Mouse (Mus musculus): ENCODE measurements around the gene Gbp3.
A peak's percentile ranks its signal among the peaks of the same experiment; 100 is the strongest.
"Not testable (repeated sequence)": the region's sequence is repeated elsewhere in the genome, so short reads cannot be mapped to it uniquely, and the experiment has no call there.

The Gbp3 gene

GRCm38 (mm10) chr3:142559632-142560228 lies at the start of gene Gbp3:
Gene Gbp3, plus strand, starts transcription at chr3:142560026.
- DNase-seq: no peak

GRCm38 (mm10) chr3:142528116-142528515 lies 31.7 kb upstream of the Gbp3 start:
- DNase-seq: no peak

- no peak for DNase-seq
Observed at GRCm38 (mm10) chr3:142529597-142529996, 30.2 kb upstream of the Gbp3 start.

GRCm38 (mm10) chr3:142530087-142530953 lies 29.5 kb upstream of the Gbp3 start, which contains the start of gene Gbp7:
Gene Gbp7, plus strand, starts transcription at chr3:142530342.
- peak; percentile 33 for DNase-seq

GRCm38 (mm10) chr3:142531595-142531994 lies 28.2 kb upstream of the Gbp3 start:
- DNase-seq: no peak

GRCm38 (mm10) chr3:142533185-142533584 lies 26.6 kb upstream of the Gbp3 start:
- DNase-seq: no peak

- DNase-seq: no peak
Observed at GRCm38 (mm10) chr3:142535667-142536066, 24.2 kb upstream of the Gbp3 start.

- DNase-seq: no peak
Observed at GRCm38 (mm10) chr3:142541391-142541790, 18.4 kb upstream of the Gbp3 start.

GRCm38 (mm10) chr3:142542776-142543175 lies 17.1 kb upstream of the Gbp3 start:
- not testable (repeated sequence) for DNase-seq

GRCm38 (mm10) chr3:142546690-142547089 lies 13.1 kb upstream of the Gbp3 start:
- DNase-seq: no peak

- no peak for DNase-seq
Observed at GRCm38 (mm10) chr3:142550052-142550676, 9.7 kb upstream of the Gbp3 start.

GRCm38 (mm10) chr3:142554601-142555000 lies 5.2 kb upstream of the Gbp3 start:
- no peak for DNase-seq

GRCm38 (mm10) chr3:142555623-142556022 lies 4.2 kb upstream of the Gbp3 start:
- no peak for DNase-seq

- DNase-seq: peak; percentile 52
Observed at GRCm38 (mm10) chr3:142560296-142560948, 596 bp downstream of the Gbp3 start.

- no peak for DNase-seq
Observed at GRCm38 (mm10) chr3:142561045-142561646, 1.3 kb downstream of the Gbp3 start.

- no peak for DNase-seq
Observed at GRCm38 (mm10) chr3:142561666-142562065, 1.8 kb downstream of the Gbp3 start.

GRCm38 (mm10) chr3:142567490-142567889 lies 7.7 kb downstream of the Gbp3 start:
- DNase-seq: not testable (repeated sequence)

- no peak for DNase-seq
Observed at GRCm38 (mm10) chr3:142570738-142571137, 10.9 kb downstream of the Gbp3 start.

- DNase-seq: no peak
Observed at GRCm38 (mm10) chr3:142577108-142577507, 17.3 kb downstream of the Gbp3 start.

- DNase-seq: no peak
Observed at GRCm38 (mm10) chr3:142578342-142578741, 18.5 kb downstream of the Gbp3 start.

GRCm38 (mm10) chr3:142583067-142583466 lies 23.2 kb downstream of the Gbp3 start:
- no peak for DNase-seq

GRCm38 (mm10) chr3:142587386-142587785 lies 27.6 kb downstream of the Gbp3 start:
- DNase-seq: no peak

- no peak for DNase-seq
Observed at GRCm38 (mm10) chr3:142588888-142589287, 29.1 kb downstream of the Gbp3 start.

All from right cerebral cortex, postnatal 25 days (tissue).